In genomic region chr13:58149033-58149558, GRCm38 (mm10) we compare ENCODE assay signal across 8 mouse cellular contexts. TPM values are rescaled to one million over a fixed set of nuclear protein-coding genes. Genes with fewer than 3 reads are reported as not detected.
DNase-seq lines count a peak whose midpoint lies in the region; ATAC-seq and TF ChIP-seq lines count a peak whose summit lies in the region.

No protein-coding gene starts in this region.

- H3K36me3 ChIP-seq in intestine, embryonic 14.5 days (ENCODE audit: control insufficient read depth, insufficient read depth, low read length): no peaks in the 10 kb centered on the region
- no peaks in the 10 kb centered on the region for H3K36me3 ChIP-seq in lung, postnatal 0 days (ENCODE audit: insufficient read depth, low read length)
- H3K36me3 ChIP-seq in stomach, embryonic 14.5 days (ENCODE audit: control insufficient read depth, insufficient read depth, low read length): no peaks in the 10 kb centered on the region

- WGBS in intestine, embryonic 14.5 days: 43% methylated on average over 5 of the region's 5 CpGs
- WGBS in lung, postnatal 0 days: 17% methylated on average over 5 of the region's 5 CpGs
- 42% methylated on average over 5 of the region's 5 CpGs for WGBS in stomach, embryonic 14.5 days

- H3K4me3 ChIP-seq in intestine, embryonic 14.5 days (ENCODE audit: low read depth, low read length): peak overlapping the region; percentile 26; the same call in 1 of the 2 replicates
- H3K4me3 ChIP-seq in lung, postnatal 0 days (ENCODE audit: low read depth, low read length): no peak overlapping the region
- H3K4me3 ChIP-seq in stomach, embryonic 14.5 days (ENCODE audit: low read depth, low read length): 0 out of 2 replicates have a peak overlapping the region, but pooled peaks have one; percentile 25

- peak; percentile 32 for DNase-seq in CD4-positive helper T cell, adult 2 months (ENCODE audit: low read depth, low spot score)
- peak; percentile 53 for DNase-seq in NIH3T3 (ENCODE audit: low read depth)
- peak; percentile 54 for DNase-seq in intestine, embryonic 14.5 days (ENCODE audit: low spot score)
- peak; percentile 83 for DNase-seq in lung, postnatal 0 days (ENCODE audit: low spot score)
- DNase-seq in spleen, postnatal 10 days (ENCODE audit: low spot score in 2 of 2): no peak
- DNase-seq in layer of hippocampus, adult 9-11 months: no peak

- H3K27me3 ChIP-seq in intestine, embryonic 14.5 days (replicated peaks; ENCODE audit: control insufficient read depth, insufficient read depth, low read length): no peaks in the 10 kb centered on the region
- no peaks in the 10 kb centered on the region for H3K27me3 ChIP-seq in lung, postnatal 0 days (replicated peaks; ENCODE audit: insufficient read depth, low read length)
- no peaks in the 10 kb centered on the region for H3K27me3 ChIP-seq in stomach, embryonic 14.5 days (ENCODE audit: control insufficient read depth, insufficient read depth, low read length)

- no peak overlapping the region for H3K9ac ChIP-seq in intestine, embryonic 14.5 days (ENCODE audit: low read length)
- no peak overlapping the region for H3K9ac ChIP-seq in lung, postnatal 0 days (replicated peaks; ENCODE audit: low read depth)
- H3K9ac ChIP-seq in stomach, embryonic 14.5 days (replicated peaks; ENCODE audit: low read depth, low read length): no peak overlapping the region

- ATAC-seq in erythroid progenitor cell, adult 5-6 weeks (replicated peaks; ENCODE audit: low FRiP score, poor library complexity, severe bottlenecking): peak; percentile 78
- no peak for ATAC-seq in intestine, embryonic 14.5 days (replicated peaks; ENCODE audit: low FRiP score, low TSS enrichment, low read depth)
- peak; percentile 75 for ATAC-seq in lung, postnatal 0 days
- ATAC-seq in stomach, embryonic 14.5 days (ENCODE audit: insufficient number of reproducible peaks, insufficient read depth, low FRiP score, low read depth): no peak

- no peak for TF ChIP-seq EP300 in lung, postnatal 0 days (IDR thresholded peaks at IDR 0.05)

- H3K4me2 ChIP-seq in intestine, embryonic 14.5 days (ENCODE audit: low read length): peak overlapping the region; percentile 64
- H3K4me2 ChIP-seq in lung, postnatal 0 days (replicated peaks; ENCODE audit: low read depth, low read length): peak overlapping the region; percentile 61
- peak overlapping the region; percentile 63 for H3K4me2 ChIP-seq in stomach, embryonic 14.5 days (replicated peaks; ENCODE audit: low read depth, low read length)

- peak; percentile 71 for TF ChIP-seq CTCF in lung, postnatal 0 days (IDR thresholded peaks at IDR 0.05)

- H3K9me3 ChIP-seq in intestine, embryonic 14.5 days (ENCODE audit: control insufficient read depth, low read length): 0 out of 2 replicates have a peak, but pooled peaks cover 5% of the 10 kb centered on the region
- no peaks in the 10 kb centered on the region for H3K9me3 ChIP-seq in lung, postnatal 0 days (ENCODE audit: low read length)
- H3K9me3 ChIP-seq in stomach, embryonic 14.5 days (ENCODE audit: control insufficient read depth, low read depth, low read length): no peaks in the 10 kb centered on the region

- H3K4me1 ChIP-seq in intestine, embryonic 14.5 days (replicated peaks; ENCODE audit: control insufficient read depth, insufficient read depth, low read length): no peaks in the 10 kb centered on the region
- H3K4me1 ChIP-seq in lung, postnatal 0 days (ENCODE audit: insufficient read depth, low read depth, low read length): no peaks in the 10 kb centered on the region
- no peaks in the 10 kb centered on the region for H3K4me1 ChIP-seq in stomach, embryonic 14.5 days (ENCODE audit: control insufficient read depth, insufficient read depth, low read length)

- H3K27ac ChIP-seq in intestine, embryonic 14.5 days (ENCODE audit: low read depth): no peak overlapping the region
- no peak overlapping the region for H3K27ac ChIP-seq in lung, postnatal 0 days (ENCODE audit: low read length)
- no peak overlapping the region for H3K27ac ChIP-seq in stomach, embryonic 14.5 days (ENCODE audit: low read length)

RNA-seq across cellular contexts. Expression of gene Idnk, which starts 8.4 kb away (rescaled TPM):
- total RNA-seq in erythroid progenitor cell, adult 5-6 weeks (2015; ENCODE audit: low replicate concordance): 20.5 and 37.8 TPM in 2 replicates
- 13.5 and 18.4 TPM in 2 replicates for total RNA-seq in erythroid progenitor cell, adult 5-6 weeks (2017; ENCODE audit: low replicate concordance)
- polyA plus RNA-seq in intestine, embryonic 14.5 days (2014; fragmentation: Nextera tagmentation; extraction: Ambion mirVana): 35.7 and 39.0 TPM in 2 replicates
- polyA plus RNA-seq in lung, postnatal 0 days (2015; fragmentation: Nextera tagmentation; extraction: Ambion mirVana): 40.5 and 43.5 TPM in 2 replicates
- 38.9 and 40.5 TPM in 2 replicates for polyA plus RNA-seq in stomach, embryonic 14.5 days (2014; fragmentation: Nextera tagmentation; extraction: Ambion mirVana)

RNA-seq across cellular contexts. Expression of gene Hnrnpa0, which starts 20.7 kb away (rescaled TPM):
- 32.4 and 38.1 TPM in 2 replicates for total RNA-seq in erythroid progenitor cell, adult 5-6 weeks (2015; ENCODE audit: low replicate concordance)
- total RNA-seq in erythroid progenitor cell, adult 5-6 weeks (2017; ENCODE audit: low replicate concordance): 21.2 and 38.1 TPM in 2 replicates
- polyA plus RNA-seq in intestine, embryonic 14.5 days (2014; fragmentation: Nextera tagmentation; extraction: Ambion mirVana): 42.5 and 42.8 TPM in 2 replicates
- polyA plus RNA-seq in lung, postnatal 0 days (2015; fragmentation: Nextera tagmentation; extraction: Ambion mirVana): 29.6 and 33.1 TPM in 2 replicates
- 51.2 and 53.1 TPM in 2 replicates for polyA plus RNA-seq in stomach, embryonic 14.5 days (2014; fragmentation: Nextera tagmentation; extraction: Ambion mirVana)

RNA-seq across cellular contexts. Expression of gene Klhl3, which starts 35.7 kb away (rescaled TPM):
- total RNA-seq in erythroid progenitor cell, adult 5-6 weeks (2015; ENCODE audit: low replicate concordance): 0.36 and 0.84 TPM in 2 replicates
- not detected in 2 replicates for total RNA-seq in erythroid progenitor cell, adult 5-6 weeks (2017; ENCODE audit: low replicate concordance)
- 3.0 and 3.3 TPM in 2 replicates for polyA plus RNA-seq in intestine, embryonic 14.5 days (2014; fragmentation: Nextera tagmentation; extraction: Ambion mirVana)
- 2.7 and 3.9 TPM in 2 replicates for polyA plus RNA-seq in lung, postnatal 0 days (2015; fragmentation: Nextera tagmentation; extraction: Ambion mirVana)
- 3.2 and 3.3 TPM in 2 replicates for polyA plus RNA-seq in stomach, embryonic 14.5 days (2014; fragmentation: Nextera tagmentation; extraction: Ambion mirVana)

Comparison
In these comparisons a context has a peak if more than half of its experiments do, and no peak if none do; other contexts are left out.
1. DNase-seq: peak in CD4-positive helper T cell, adult 2 months (single experiment), NIH3T3 (single experiment), intestine, embryonic 14.5 days (single experiment) and lung, postnatal 0 days (single experiment); none in spleen, postnatal 10 days (0 of 2) and layer of hippocampus, adult 9-11 months (single experiment).
2. ATAC-seq: peak in erythroid progenitor cell, adult 5-6 weeks (single experiment) and lung, postnatal 0 days (single experiment); none in intestine, embryonic 14.5 days (single experiment) and stomach, embryonic 14.5 days (single experiment).
3. Peak in every context shown above with its lines, with median percentiles within 50 percentile points of each other: H3K4me2 ChIP-seq.